Mouse (Mus musculus) thymus, postnatal 25 days (tissue): ENCODE data around the gene Mmd.
"Not testable (repeated sequence)": the region's sequence is repeated elsewhere in the genome, so short reads cannot be mapped to it uniquely, and the experiment has no call there.

Experiments
- DNase-seq: peaks from one replicate; pipeline ENCODE4 v3.0.0; 2022

Gene Mmd

GRCm38 (mm10) chr11:90250189-90250588, 933 bp downstream of the Mmd start:
- peak; percentile 53 for DNase-seq

GRCm38 (mm10) chr11:90250730-90251129, 1.5 kb downstream of the Mmd start:
- DNase-seq = peak; percentile 13

GRCm38 (mm10) chr11:90251923-90252322, 2.7 kb downstream of the Mmd start:
- no peak for DNase-seq

- DNase-seq = no peak
These were observed 3.1 kb downstream of the Mmd start for GRCm38 (mm10) chr11:90252366-90252765.

GRCm38 (mm10) chr11:90254536-90254935, 5.3 kb downstream of the Mmd start:
- DNase-seq = no peak

- no peak for DNase-seq
These were observed 6.4 kb downstream of the Mmd start for GRCm38 (mm10) chr11:90255687-90256086.

- DNase-seq = peak; percentile 29
These were observed 7.7 kb downstream of the Mmd start for GRCm38 (mm10) chr11:90256833-90257525.

- no peak for DNase-seq
These were observed 9.2 kb downstream of the Mmd start for GRCm38 (mm10) chr11:90258321-90258927.

GRCm38 (mm10) chr11:90259071-90259470, 9.8 kb downstream of the Mmd start:
- no peak for DNase-seq

GRCm38 (mm10) chr11:90259826-90260225, 10.6 kb downstream of the Mmd start:
- DNase-seq = no peak

- peak; percentile 37 for DNase-seq
These were observed 14.9 kb downstream of the Mmd start for GRCm38 (mm10) chr11:90264180-90264579.

GRCm38 (mm10) chr11:90265581-90265980, 16.3 kb downstream of the Mmd start:
- no peak for DNase-seq

- DNase-seq = no peak
These were observed 19.7 kb downstream of the Mmd start for GRCm38 (mm10) chr11:90268934-90269333.

- no peak for DNase-seq
These were observed 20.3 kb downstream of the Mmd start for GRCm38 (mm10) chr11:90269398-90270123.

- no peak for DNase-seq
These were observed 21.0 kb downstream of the Mmd start for GRCm38 (mm10) chr11:90270132-90270877.

- no peak for DNase-seq
These were observed 24.9 kb downstream of the Mmd start for GRCm38 (mm10) chr11:90274187-90274586.

GRCm38 (mm10) chr11:90275663-90276062, 26.4 kb downstream of the Mmd start:
- DNase-seq = no peak

- no peak for DNase-seq
These were observed 26.9 kb downstream of the Mmd start for GRCm38 (mm10) chr11:90276150-90276549.

GRCm38 (mm10) chr11:90276561-90276960, 27.3 kb downstream of the Mmd start:
- DNase-seq = no peak

GRCm38 (mm10) chr11:90280069-90280468, 30.8 kb downstream of the Mmd start:
- no peak for DNase-seq

- DNase-seq = not testable (repeated sequence)
These were observed 32.7 kb downstream of the Mmd start for GRCm38 (mm10) chr11:90281943-90282342.

GRCm38 (mm10) chr11:90283159-90283558, 33.9 kb downstream of the Mmd start:
- no peak for DNase-seq

GRCm38 (mm10) chr11:90283601-90284000, 34.3 kb downstream of the Mmd start:
- DNase-seq = no peak
